Mouse (Mus musculus) kidney, postnatal 4 days (tissue): Measurements from ENCODE around the gene Mas1.

Experiments used
- DNase-seq, 2 experiments: peaks; one replicate each; pipeline ENCODE4 v3.0.0; 2021; ENCODE audit warnings: mixed read lengths in 2 of 2

The Mas1 gene

DNA sequence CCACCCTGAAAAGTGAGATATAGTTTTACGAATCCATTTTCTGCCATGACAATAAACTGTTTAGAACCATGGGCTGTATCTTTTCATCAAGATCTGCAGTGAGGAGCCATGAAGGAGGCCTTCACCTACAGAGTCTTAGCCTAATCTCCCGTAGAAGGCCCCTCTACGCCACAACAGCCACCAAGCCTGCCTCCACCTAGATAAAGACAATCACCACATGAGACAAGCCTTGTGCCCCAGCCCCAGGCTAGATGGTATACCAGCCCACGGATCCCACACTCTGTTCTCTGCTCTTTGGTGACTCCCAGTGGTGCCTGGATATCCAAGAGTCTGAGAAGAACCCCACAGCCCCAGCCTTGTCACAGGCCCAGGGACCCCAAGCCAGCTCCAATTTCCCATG is 52.1 kb downstream of the Mas1 start:
- DNase-seq: no peak

DNA sequence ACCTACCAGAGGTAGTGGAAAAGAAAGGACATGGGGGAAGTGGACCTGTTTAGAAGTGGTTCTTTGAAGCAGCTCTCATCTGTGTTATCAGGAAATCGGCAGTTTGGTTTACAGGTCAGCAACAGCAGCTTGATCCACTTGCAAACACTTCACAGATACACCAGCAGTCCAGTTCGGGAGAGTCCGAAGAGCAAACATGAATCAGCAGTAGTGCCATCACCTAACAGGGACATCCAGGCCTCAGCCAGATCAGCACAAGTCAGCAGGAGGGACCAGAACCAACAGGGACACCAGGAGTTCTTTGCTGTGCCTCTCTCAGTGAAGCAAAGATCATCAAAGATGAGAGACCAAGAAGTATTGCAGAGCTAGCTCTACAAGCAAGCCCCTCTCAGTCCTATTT is 53.4 kb downstream of the Mas1 start:
- DNase-seq: no peak

DNA sequence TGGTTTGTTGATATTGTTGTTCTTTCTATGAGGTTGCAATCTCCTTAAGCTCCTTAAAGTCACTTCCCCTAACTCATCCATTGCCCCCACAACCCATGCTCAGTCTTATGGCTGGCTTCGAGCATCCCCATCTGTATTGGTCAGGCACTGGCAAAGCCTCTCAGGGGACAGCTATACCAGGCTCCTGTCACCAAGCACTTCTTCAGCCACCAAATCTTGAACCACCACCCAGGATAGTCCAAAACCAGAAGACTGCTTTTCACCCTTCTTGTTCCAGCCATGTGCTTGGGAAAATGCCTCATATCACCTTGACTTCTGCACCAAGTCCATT is 57.0 kb downstream of the Mas1 start:
- DNase-seq: no peak

DNA sequence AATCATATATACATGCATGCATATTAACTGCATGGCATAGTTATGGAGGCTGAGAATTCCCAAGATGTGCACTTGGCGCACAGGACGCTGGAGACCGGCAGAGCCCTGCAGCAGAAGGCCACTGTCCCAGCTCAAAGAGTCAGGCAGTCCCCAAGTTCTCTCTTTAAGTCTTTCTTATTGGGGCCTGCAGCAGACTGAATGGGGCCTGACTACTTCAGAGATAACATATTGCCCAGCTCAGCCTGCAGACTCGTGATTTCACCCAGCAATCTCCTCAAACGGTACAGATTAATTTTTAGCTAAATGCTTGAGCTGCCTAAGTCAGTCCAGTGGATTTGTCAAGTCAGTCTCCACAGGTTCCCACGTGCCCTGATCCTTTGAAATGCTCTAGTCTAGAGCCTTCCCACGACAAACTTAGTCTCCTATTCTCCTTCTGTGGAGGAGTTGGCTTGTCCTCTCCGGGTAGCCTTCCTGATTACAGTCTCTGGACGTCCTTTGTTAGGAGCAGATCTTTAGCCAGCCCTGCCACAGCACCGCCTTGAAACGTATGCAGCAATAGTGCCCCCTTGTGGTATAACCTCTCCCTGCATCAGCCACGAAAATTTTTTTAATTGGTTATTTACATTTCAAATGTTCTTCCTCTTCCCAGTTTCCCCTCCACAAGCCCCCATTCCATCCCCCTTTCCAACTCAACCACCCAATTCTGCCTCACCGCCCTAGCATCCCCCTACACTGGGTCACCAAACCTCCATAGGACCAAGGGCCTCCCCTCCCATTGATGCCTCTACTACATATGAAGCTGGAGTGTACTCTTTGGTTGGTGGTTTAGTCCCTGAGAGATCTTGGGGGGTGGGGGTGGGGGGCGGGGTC is 57.6 kb downstream of the Mas1 start:
- peak; percentile 72 to 83 for DNase-seq

DNA sequence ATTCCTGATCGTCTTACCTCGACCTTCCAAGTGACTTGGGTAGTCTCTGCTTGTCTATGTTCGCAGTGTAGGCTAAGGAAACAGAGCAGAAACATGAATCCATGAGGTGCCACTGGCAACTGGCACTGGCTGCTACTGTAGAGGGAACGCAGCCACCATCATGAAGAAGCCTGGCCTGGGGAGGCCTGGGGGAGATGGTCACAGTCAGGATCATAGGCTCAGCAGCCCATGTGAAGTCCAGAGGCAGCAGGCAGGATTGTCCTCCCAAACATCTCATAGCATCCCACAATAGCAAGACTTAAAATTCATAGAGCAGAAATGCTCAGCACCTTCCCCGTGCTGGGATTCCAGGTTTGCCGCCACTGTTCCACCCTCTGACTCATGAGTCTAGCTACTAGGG is 59.1 kb downstream of the Mas1 start:
- no peak for DNase-seq

DNA sequence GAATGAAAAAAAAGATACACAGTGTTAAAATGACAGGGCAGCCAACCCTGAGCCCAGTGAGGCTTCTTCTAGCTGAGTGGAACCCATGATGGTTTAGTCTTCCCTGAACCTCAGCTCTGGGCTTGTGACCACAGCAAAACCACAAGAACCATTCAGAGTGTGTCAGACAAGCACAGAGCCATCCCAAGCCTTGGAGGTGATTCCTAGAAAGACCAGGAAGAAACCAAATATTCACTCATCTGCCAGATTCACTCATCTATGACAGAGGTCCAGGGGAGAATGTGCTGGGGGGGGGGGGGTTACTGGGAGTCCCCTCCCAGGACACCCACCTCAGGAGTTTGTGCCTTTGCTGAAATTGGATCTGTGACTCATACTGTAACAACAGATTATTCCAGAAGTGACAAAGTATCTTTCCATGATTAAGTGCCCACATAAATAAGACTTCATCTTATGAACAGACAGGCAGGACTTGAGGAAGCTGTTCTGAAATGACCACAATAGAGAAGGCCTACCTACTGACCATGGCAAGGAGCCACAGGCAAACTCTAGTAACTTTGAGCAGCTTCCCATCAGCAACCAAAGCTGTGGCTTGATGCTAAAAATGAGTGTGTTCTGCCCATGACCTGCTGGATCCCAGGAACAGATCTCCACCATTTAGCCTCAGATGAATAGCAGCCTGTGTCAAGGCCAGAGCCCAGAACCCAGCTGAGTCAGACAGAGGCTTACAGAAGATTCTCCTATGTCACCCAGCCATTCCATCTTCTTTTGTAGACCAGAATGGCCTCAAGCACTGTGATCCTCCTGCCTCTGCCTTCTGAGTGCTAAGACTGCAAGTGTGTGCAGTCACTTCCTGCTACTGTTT is 63.1 kb downstream of the Mas1 start:
- no peak for DNase-seq

DNA sequence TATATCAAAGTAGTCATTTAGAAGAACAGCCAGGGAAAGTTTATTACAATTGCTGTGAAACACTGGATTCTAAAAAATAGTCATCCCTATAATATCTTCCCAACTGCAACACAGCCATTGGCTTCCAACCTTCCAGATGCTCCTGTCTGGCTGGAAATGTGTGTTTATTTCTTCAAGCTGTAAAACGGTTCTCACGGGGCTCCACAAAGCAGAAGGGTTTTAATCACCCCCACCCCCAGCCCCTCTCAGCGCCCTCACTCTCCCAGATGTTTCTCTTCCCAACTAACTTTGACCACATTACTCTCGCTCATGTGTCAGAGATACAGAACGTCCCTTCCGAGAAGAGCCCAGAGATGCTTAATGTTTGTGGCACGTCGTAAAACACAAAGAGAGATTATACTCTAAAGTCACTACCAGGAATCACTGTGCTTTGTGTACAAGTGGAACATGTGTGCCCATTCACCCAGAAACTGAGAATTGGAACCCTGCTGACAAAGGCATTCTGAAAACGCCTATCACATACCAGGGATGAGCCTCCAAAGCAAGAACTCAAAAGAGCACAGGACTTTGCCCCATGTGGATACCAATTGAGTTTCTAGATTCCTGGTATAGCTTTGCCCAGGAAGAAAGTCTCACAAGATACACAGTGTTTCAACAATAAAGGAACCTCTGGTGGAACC is 65.9 kb downstream of the Mas1 start:
- peak in 1 of 2 experiments; percentile 36 for DNase-seq

DNA sequence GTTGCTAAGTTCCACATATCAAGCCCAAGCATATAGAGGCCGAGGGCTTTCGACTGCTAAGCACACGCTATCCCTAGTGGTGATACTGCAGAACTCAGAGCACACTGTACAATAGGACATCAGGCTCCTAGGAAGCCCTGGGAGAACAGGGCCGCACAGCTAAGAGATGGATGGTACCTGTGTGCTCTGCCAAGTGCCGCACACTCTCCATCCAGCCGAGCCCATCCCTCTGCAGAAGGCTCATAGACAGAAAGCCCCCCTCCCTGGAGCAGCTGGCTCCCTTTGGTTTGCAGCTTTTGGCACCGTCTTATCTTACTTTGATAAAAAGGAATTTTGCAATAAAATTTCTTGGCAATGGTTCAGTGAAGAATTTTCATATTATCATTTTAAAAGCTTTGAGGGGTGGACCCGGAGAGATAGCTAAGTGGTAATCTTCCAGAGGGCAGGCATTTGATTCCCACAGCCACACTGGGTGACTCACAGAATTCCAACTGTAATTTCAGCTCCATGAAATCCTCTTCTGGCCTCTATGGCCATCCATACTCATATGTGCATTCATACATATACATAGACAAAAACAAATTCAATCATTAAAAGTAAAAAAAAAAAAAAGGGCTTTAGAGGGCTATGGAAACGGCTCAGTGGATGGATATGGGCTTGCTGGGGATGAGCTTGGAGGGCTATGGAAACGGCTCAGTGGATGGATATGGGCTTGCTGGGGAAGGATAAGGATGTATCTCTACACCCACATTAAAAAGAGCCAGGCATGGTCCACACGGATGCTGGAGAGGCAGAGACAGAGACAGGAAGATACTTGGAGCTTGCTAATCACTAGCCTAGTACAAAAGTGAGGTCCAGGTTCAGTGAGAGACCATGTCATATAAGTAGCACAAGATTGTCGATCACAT is 68.3 kb downstream of the Mas1 start:
- peak; percentile 45 to 57 for DNase-seq

DNA sequence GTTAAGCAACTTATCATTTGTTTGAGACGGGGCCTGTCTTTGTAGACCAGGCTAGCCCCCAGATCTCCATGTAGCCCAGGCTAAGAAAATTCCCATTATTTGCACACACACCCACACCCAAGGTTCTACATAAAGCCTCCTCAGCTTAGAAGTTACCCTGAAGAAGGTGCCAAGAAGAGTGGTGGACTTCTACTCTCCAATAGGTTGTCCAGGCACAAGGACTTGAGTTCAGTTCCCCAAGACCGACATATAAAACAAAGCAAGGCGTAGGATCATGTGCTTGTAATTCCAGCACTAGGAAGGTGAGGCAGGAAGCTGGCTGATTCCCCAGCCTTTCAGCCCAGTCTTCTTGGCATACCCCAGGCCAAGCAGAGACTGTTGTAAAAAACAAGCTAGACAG is 69.4 kb downstream of the Mas1 start:
- no peak for DNase-seq

DNA sequence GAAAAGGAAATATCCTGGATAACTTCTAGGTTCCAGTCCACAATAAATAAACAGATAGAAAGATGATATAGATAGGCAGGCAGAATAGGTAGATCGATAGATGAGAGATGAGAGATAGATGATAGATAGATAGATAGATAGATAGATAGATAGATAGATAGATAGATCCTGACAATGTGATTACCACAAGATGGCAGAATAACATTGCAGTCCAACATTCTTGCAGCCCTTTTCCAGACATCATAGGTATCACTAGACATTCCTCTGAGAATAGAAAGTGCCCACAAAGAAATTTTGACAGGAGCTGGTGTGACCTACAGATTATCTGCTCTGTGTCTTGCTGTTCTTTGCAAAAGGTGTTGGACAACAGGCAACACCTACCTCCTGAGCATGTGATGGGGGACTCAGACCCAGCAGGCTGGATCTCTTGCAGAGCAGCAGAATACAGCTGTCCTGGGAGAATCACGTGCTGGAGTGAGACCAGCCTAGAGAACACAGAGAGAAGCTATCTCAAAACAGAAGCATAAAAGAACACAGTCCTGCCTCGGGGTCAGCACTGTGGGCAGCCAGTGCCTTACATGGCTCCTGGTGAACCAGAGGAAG is 70.4 kb downstream of the Mas1 start:
- no peak for DNase-seq

DNA sequence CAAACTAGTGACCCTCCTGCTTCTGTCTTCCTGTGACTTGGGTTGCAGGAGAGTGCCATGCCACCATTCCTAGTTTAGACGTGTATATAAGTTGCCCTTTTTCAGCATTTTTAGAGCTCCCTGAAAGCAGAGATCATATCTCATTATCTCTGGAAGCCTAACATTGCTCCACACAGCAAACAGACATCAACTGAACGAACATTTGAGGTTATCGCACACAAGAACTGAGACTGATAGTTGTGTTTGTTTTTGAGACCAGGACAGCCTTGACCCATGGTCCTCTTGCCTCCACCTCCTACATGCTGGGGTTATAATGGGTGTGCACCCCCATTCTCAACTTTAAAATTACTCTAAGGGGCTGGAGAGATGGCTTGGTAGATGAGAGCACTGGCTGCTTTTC is 71.3 kb downstream of the Mas1 start:
- DNase-seq: no peak

DNA sequence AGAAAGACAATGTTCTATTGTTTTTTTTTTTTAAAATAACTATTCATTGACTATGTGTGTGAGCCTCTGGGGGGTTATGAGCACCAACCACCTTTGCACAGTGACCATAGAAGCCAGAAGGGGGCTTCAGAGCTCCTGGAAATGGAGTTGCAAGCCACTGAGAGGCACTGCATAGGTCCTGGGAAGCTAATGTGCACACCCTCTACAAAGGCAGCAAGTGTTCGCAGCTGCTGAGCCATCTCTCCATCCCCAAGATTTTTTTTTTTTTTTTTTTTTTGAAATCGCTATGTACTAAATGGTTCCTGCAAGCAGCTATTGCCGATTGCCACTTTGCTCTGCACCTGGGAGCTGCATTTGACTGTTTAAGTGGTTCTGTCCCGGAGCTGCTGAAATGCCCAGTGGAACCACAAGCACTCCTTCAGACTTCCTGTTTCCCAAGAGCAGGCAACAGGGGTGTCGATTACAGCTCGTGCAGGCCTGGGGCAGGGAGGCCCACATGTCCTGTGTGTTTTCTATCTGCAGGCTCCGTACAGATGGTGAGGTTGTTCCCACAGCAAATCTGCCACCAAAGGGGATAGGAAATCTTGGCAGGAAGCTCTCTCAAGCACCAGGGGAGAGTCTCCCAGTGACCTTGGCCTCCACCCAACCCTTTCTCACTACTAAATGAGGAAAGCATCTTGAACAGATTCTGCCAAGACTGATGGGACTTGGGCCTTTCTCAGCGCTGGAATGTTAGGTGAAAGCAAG is 74.1 kb downstream of the Mas1 start:
- peak; percentile 61 to 67 for DNase-seq

DNA sequence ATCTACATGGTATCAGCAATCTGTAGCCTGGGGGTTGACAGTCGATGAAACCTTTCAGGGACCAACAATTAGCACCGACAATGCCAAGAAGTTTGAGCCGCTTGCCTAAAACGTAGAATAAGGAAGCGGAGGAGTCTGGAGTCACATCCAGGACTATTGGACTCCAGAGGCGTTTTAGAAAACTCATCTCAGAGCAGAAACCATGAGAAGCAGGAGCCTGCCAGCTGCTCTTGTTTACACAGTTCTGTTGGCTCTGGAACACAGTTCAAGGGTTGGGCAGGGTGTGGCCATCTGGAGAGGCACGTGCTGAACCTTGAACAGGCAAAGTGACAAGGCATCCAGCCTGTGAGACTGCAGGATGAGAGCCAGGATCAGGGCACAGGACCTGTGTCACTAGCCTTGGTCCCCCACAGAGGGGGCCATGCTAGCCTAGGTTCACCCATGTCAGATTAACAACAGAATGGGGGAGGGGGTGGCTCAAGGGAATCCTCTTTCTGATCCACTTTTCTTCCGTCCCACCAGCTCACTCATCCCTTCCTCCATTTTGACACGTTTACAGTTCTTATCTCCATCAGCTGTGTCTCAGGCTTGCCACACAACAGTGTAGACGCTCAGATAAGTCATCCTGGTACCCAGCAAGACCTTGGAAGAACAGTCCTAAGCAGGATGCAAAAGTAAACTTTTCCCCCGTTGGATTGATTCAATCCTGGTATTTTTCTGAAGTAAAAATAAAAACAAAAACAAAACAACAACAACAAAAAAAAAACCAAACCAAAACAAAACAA is 75.3 kb downstream of the Mas1 start:
- peak; percentile 57 to 71 for DNase-seq

DNA sequence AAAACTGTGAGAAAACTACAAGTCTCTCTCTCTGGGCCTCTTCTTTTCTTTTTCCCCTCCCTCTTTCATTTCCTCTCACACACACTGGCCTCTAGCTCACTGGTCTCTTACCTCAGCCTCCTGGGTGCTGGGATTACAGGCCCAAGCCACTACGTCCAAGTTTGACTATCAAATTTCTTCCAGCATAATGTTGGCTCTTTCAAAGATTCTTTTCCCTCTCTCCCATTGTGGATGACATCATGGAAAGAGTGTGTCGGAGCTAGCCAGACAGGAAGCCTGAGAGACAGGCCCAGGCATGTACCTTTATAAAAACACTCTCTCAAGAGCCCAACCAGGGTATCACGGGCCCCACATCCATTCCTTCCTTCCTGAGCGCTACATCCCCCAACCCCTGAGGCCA is 76.5 kb downstream of the Mas1 start:
- DNase-seq: no peak

DNA sequence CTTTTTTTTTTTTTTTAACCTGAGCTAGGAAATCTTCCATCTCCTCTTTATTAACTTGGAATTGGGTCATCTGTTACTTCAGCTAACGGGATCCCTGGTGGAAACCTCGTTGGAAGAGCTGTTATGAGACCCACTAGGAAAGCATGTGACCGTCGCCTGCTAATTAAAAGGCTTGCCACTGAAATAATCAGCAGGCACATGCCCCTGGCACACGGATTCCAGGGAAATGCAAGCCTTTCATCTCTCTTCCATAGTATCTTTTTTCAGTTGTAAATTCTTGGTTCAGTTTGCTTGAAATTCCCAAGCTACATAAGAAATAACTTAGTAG is 76.9 kb downstream of the Mas1 start:
- DNase-seq: no peak
